Mouse (Mus musculus) induced T-regulatory cell, adult 2 months (primary cell): ENCODE data around the gene Rab40c.
A peak's percentile ranks its signal among the peaks of the same experiment; 100 is the strongest.
"Not testable (repeated sequence)": the region's sequence is repeated elsewhere in the genome, so short reads cannot be mapped to it uniquely, and the experiment has no call there.

Experiments
- DNase-seq: peaks from one replicate; pipeline ENCODE4 v3.0.0-alpha.2; 2012; ENCODE audit warnings: low read depth

The Rab40c gene

GRCm38 (mm10) chr17:25874721-25875170, 44.8 kb downstream of the Rab40c start, which contains the start of gene Mettl26:
Mettl26 (plus strand) TSS chr17:25875074.
- peak; percentile 96 for DNase-seq

GRCm38 (mm10) chr17:25874148-25874720, 45.3 kb downstream of the Rab40c start:
- DNase-seq, result no peak

- DNase-seq, result no peak
Observed at GRCm38 (mm10) chr17:25873405-25874147, 46.0 kb downstream of the Rab40c start.

- DNase-seq, result no peak
Observed at GRCm38 (mm10) chr17:25872676-25873075, 46.9 kb downstream of the Rab40c start.

GRCm38 (mm10) chr17:25871566-25871965, 48.0 kb downstream of the Rab40c start:
- DNase-seq, result not testable (repeated sequence)

GRCm38 (mm10) chr17:25869954-25870353, 49.6 kb downstream of the Rab40c start:
- DNase-seq, result no peak

- no peak for DNase-seq
Observed at GRCm38 (mm10) chr17:25869498-25869897, 50.0 kb downstream of the Rab40c start.

- peak; percentile 81 for DNase-seq
Observed at GRCm38 (mm10) chr17:25868601-25869191, 50.8 kb downstream of the Rab40c start, which contains the start of gene Mcrip2. Mcrip2 (minus strand) TSS chr17:25868764.

- DNase-seq, result no peak
Observed at GRCm38 (mm10) chr17:25867836-25868600, 51.5 kb downstream of the Rab40c start.

GRCm38 (mm10) chr17:25867509-25867835, 52.1 kb downstream of the Rab40c start:
- DNase-seq, result peak; percentile 57

GRCm38 (mm10) chr17:25866172-25866571, 53.4 kb downstream of the Rab40c start:
- DNase-seq, result no peak

GRCm38 (mm10) chr17:25865288-25865687, 54.2 kb downstream of the Rab40c start:
- DNase-seq, result no peak

- no peak for DNase-seq
Observed at GRCm38 (mm10) chr17:25864311-25864710, 55.2 kb downstream of the Rab40c start.

GRCm38 (mm10) chr17:25863681-25864080, 55.8 kb downstream of the Rab40c start:
- DNase-seq, result no peak

GRCm38 (mm10) chr17:25861704-25862612, 57.6 kb downstream of the Rab40c start:
- DNase-seq, result no peak

- peak; percentile 96 for DNase-seq
Observed at GRCm38 (mm10) chr17:25860832-25861703, 58.5 kb downstream of the Rab40c start, which contains the start of gene Wdr90. Wdr90 (minus strand) TSS chr17:25861501.

GRCm38 (mm10) chr17:25860229-25860628, 59.3 kb downstream of the Rab40c start:
- DNase-seq, result no peak

GRCm38 (mm10) chr17:25844396-25844901, 75.1 kb downstream of the Rab40c start, which contains the start of gene Rhot2:
Rhot2 (minus strand) TSS chr17:25844851.
- peak; percentile 98 for DNase-seq

GRCm38 (mm10) chr17:25843636-25844395, 75.7 kb downstream of the Rab40c start:
- DNase-seq, result no peak
